Mouse (Mus musculus) embryo, embryonic 9.5 days (tissue): ENCODE data around the gene Wdsub1.
"Not testable (repeated sequence)": the region's sequence is repeated elsewhere in the genome, so short reads cannot be mapped to it uniquely, and the experiment has no call there.

Experiments used
- DNase-seq: peaks from one replicate; pipeline ENCODE4 v3.0.0-alpha.2; 2017; ENCODE audit errors: extremely low spot score

The Wdsub1 gene

DNA sequence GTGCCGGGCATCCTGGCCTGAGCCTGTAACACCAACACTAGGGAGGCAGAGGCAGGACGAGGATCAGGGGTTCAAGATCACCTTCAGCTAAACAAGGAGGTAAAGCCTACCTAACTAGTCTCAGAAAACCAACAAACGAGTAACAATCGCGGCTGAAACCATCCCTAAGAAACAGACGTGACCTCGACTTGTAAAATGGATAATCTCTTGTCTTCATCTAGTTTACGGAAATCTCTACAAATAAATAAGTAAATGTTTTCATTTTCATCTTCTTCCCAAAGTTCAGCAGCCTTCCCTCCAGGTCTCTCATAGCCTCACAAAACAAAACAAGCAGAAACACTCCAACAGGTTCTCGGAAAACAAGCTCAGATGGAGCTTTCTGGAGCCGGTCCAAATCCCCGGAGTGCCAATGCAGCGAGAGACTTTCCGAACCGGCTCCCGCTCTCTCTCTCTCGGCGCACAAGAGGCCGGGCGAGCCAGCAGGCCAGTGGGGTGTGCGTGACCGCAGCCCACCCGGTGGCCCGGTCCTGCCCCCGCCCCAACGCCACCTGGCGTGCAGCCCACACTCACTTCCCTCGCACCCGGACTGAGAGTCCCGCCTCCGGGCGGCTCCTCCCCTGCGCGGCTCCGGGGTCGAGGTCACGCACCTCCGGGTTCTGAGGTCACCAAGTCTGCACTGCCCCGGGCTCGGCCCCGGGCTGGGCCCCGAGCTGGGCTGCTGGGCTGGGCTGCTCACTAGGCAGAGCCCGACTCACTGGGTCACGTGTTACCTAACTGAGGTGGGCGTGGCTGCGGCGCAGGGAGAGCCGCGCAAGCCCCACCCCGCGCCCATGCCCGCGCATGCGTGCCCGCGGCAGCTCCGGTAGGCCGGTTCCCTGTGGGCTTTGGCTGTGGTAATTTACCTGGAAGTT, at the start of gene Wdsub1:
Wdsub1 (minus strand) TSS at position 761 of the 911 bp plus-strand sequence.
- DNase-seq = peak; percentile 94

DNA sequence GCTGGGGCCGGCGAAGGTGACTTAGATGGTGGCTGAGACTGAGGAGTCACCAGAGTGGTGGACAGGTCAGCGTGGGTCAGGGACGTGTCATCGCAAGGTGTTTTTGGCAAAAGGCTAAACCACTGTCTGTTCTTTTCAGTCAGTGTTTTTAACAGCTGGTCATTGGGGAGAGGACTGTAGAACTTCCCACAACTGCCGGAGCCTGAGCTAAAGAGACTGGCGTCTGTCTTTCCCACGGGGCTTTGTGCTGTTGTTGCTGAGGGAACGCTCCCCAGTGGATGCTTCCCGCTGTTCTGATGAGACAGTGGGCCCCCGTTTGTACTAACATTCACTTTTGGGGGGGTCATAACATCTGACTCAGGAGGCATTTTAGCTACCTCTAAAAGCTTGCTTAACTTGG, 31.2 kb upstream of the Wdsub1 start:
- DNase-seq = no peak

DNA sequence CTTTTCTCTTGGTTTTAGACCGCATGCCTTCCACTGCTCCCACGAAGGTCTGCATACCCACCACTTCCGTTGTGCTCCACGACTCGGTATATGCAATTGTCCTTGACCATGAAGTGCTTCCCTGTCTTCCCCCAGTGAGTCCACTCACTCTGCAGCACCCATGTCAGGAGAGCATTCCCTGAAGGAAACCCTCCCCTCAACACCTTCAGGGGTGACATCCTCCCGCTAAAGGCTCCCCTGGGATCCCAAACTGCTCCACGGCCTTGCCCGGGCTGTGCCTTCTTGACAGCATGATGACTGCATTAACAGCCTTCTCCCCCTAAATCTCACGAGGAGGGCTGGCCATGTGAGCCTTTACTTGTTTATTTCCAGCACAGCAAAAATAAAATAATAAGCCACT, 25.7 kb upstream of the Wdsub1 start:
- no peak for DNase-seq

DNA sequence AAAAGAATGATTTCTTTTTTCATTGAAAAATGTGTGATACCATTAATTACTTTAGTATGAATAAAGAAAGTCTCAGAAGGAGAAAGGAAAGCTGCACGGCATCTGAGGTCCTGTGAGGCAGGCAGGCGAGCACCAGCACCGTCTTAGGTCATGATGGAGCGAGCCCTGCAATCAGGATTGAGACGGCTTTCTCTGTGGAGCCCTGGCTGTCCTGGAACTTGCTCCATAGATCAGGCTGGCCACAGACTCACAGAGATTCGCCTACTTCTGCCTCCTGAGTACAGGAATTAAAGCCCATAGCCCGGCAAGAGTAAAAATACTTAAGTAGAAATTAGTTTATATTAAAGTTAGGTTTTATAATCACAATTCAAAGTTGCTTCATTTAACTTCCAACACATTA, 21.6 kb upstream of the Wdsub1 start:
- no peak for DNase-seq

- no peak for DNase-seq
Measured at GRCm38 (mm10) chr2:59898666-59899065, 16.3 kb upstream of the Wdsub1 start.

DNA sequence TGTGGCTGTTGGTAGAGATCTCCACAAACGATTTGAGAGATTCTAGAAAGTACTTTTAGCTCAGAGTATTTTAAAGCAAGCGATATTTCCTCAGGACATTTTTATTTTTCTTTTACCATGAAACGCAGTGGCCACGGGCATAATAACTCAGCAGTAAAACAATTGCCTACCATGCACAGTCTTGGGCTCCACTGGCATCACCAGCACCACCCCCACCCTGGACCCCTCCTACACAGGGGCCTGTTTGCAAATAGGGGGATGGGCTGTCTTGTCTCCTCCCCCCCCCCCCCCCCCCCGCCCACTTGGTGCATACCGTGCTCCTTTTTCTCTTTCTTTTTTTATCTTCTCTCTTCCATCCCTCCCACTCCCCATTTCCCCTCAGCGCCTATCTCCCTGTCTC, 15.7 kb upstream of the Wdsub1 start:
- DNase-seq = no peak

- DNase-seq = no peak
Measured at GRCm38 (mm10) chr2:59896837-59897236, 14.4 kb upstream of the Wdsub1 start.

GRCm38 (mm10) chr2:59896400-59896799, 14.0 kb upstream of the Wdsub1 start:
- no peak for DNase-seq

DNA sequence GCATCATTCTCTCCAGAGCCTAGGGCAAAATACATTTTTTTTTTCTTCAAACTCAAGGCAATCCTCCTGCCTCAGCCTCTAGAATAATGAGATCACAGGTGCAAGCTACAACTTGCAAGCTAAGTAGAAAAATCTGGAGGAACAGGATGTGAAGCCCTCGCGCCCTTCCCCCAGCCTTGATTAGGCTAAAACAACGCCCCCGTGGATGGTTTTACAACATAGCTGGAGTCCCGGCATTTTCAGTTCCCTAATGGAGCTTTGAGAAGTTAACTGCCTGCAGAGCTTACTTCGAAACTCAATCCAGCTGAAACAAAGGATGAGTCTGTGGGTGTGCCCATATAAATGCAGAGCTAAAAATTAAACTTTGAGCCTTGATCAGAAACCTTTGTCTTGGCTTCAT, 7.3 kb upstream of the Wdsub1 start:
- DNase-seq = no peak

DNA sequence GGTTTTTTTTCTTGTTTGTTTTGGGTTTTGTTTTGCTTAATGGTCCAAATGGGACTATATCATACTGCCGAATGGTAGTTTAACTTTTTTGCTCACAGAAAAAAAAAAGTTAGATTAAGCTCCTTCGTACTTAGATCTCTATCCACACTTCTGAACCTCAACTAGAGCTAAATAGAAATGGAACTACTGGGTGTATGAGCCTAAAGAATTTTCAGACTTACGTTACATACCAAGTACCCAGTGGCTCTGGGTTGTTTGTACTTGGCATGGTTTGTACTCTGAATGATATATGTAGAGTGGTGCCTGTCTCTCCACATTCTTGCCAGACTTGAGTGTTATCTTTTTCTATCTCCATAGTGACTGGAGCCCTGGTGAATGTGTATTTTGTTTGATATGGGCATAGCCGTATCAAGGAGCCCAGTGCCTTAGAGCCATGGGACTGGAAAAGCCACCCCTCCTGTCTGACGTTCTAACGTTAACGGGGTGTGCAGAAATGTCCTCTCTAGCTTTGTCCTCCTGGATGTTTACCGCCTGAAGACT, 421 bp upstream of the Wdsub1 start:
- no peak for DNase-seq

DNA sequence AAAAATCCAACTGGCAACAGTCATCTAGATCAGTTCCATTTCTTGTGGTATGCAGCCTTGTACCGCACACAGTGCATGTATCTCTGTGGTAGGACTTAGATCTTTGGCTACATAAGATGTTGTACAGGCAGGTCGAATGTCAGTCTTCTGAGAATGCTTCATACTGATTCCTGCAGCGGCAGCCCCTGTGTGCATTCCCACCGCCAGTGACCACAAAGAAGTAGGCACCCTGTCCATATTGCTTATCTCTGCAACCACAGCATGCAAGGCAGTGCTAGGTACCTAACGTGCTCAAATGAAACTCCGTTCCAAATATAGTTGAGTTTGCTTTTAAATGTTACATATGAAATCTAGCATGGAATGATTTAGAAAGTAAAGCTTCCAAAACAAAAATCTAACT, 987 bp downstream of the Wdsub1 start:
- DNase-seq = no peak

- DNase-seq = no peak
Measured at GRCm38 (mm10) chr2:59878221-59878620, 4.2 kb downstream of the Wdsub1 start.

GRCm38 (mm10) chr2:59877335-59877734, 5.1 kb downstream of the Wdsub1 start:
- no peak for DNase-seq

GRCm38 (mm10) chr2:59876482-59876881, 5.9 kb downstream of the Wdsub1 start:
- no peak for DNase-seq

GRCm38 (mm10) chr2:59870526-59870925, 11.9 kb downstream of the Wdsub1 start:
- DNase-seq = no peak

- DNase-seq = no peak
Measured at GRCm38 (mm10) chr2:59862618-59863017, 19.8 kb downstream of the Wdsub1 start.

GRCm38 (mm10) chr2:59854363-59854762, 28.0 kb downstream of the Wdsub1 start:
- DNase-seq = no peak

DNA sequence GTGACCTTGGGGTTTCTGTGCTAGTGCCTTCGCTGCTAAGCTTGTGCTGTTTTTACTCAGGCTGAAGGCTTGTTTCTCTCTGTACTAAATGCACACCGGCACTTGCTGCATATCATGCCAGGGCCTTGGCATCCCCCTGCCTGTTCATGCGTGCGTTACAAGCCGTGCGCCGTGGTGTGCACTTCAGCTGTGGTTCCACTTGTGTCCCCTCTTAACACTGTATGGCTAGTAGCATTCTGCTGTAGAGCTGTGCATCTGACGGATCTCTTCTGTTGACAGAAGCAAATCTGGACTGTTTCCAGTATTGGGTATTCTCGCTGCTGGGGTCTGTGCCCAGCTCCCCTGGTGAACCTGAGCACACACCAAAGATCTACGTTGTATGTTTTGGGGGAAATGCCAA, 28.8 kb downstream of the Wdsub1 start:
- DNase-seq = no peak

DNA sequence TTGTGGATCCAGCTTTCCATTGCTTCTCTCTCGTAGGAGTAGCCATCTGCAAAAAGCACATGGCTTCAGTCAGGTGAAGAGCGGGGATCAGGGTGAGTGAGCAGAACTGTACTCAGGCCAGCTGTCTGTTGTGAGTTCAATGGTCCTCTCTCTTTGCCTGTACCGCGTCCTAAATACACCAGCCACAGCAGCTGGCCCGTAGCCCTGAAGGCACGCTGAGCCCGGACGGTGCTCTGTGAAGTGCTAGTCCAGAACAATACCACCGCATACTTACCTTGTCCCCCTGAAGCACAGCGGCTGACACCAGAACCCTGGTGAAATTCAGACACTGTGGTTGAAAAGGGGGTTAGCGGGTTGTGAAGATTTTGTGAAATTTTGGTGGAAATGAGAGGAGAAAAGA, 29.5 kb downstream of the Wdsub1 start:
- no peak for DNase-seq

- DNase-seq = not testable (repeated sequence)
Measured at GRCm38 (mm10) chr2:59851885-59852284, 30.5 kb downstream of the Wdsub1 start.

DNA sequence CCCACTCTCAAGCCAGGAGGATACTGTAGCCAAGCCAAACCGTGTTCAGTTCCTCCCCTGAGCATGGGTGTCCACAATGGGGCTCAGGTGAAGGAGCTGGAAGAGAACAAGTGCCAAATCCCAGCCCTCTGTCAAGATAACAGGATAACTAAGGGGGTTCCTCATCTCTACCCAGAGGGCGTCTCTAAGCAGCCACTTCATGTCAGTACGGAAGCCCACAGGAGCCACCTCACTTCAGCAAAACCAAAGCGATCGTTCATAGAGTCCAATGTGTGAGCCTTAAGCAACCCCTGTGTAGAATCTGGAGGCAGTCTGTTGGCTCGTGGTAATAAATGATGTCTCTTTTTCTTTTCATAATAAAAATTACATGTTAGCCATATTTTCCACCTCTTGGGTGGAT, 38.5 kb downstream of the Wdsub1 start:
- no peak for DNase-seq

GRCm38 (mm10) chr2:59843156-59843555, 39.2 kb downstream of the Wdsub1 start:
- DNase-seq = no peak

GRCm38 (mm10) chr2:59842556-59843008, 39.8 kb downstream of the Wdsub1 start:
- no peak for DNase-seq
